Mouse (Mus musculus) brain, embryonic 14.5 days (tissue): ENCODE measurements at regions not wholly inside any gene's neighbourhood (a gene's known extent, or its start where the extent isn't known, plus 50 kb on each side); places are given as distances from the start of the nearest gene placed in this dataset.

Experiments used
- CTCF ChIP-seq: fragments of 200-500 bp; IDR thresholded peaks from 2 replicates; pipeline ENCODE4 v1.5.1; 2012; ENCODE audit warnings: inconsistent platforms, mild to moderate bottlenecking, moderate library complexity, borderline replicate concordance; ENCODE audit not compliant: insufficient read depth, insufficient read length; ENCODE audit errors: extremely low read depth
- POLR2A ChIP-seq: fragments of 200-500 bp; IDR thresholded peaks from 2 replicates; pipeline ENCODE4 v1.6.1; 2012; ENCODE audit warnings: mild to moderate bottlenecking, inconsistent platforms, borderline replicate concordance; ENCODE audit not compliant: poor library complexity, insufficient read depth, insufficient read length, severe bottlenecking; ENCODE audit errors: extremely low read depth

DNA sequence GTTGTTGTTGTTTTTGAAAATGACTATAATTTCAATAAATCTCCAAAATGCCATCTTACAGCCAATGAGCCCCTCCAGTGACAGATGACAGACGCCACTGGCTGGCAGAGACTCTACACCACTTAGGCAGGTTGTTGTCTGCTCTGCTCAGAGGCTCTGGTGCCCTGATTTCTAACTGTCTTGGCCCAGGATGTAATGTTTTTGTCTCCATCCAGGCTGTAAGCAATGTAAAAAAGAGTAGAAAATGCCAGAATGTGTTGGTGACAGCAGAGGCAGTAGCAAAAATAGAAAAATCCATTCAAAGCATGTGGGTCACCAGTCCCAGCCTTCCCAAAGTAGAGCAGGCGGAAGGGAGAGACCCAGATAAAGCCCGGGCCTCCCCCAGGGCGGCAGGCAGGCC, 285.5 kb downstream of the Irs2 start:
- TF ChIP-seq CTCF (no peak), POLR2A (no peak)
